Mouse (Mus musculus): ENCODE measurements around the gene Ttll11. TPM values are rescaled to one million over a fixed set of nuclear protein-coding genes. Genes with fewer than 3 reads are reported as not detected.

Gene Ttll11
- total RNA-seq (2014; rRNA removed; ENCODE audit: low replicate concordance) (3.9 and 5.0 TPM in 2 replicates), polyA plus RNA-seq (2015; fragmentation: Nextera tagmentation; extraction: Ambion mirVana) (1.5 and 1.7 TPM in 2 replicates)

DNA sequence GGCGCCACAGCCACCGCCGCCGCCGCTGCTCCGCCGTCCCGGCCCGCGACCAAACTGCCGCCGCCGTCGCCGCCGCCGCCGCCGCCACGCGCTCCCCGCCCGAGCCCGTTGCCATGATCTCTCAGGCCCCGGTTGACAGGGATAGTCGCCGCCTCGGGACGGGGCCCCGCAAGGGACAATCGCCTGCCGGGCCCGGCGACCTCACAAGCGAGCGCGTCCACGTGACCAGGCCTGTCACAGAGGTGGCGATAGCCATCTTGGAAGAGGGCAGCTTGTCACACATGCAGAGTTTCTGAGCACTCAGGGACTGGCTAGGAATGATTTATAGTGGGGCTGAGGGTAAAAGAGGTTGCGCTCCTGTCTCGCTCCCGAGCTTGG is at the start of gene Ttll11:
Gene Ttll11 (minus strand): TSS at position 270 of the 378 bp plus-strand sequence.
- no peak for TF ChIP-seq EP300 (IDR thresholded peaks at IDR 0.05; ENCODE audit: low read depth)
- TF ChIP-seq CTCF (IDR thresholded peaks at IDR 0.05; ENCODE audit: low read depth), result no peak
- Histone ChIP-seq H3K9me3 (replicated peaks; ENCODE audit: control insufficient read depth, low read length) (no peaks in the 10 kb centered on the region), H3K27ac (ENCODE audit: low read depth) (peak within 1 kb of the TSS; percentile 91), H3K36me3 (replicated peaks; ENCODE audit: control insufficient read depth, insufficient read depth, low read length) (no peaks in the 10 kb centered on the region), H3K4me1 (ENCODE audit: control insufficient read depth, insufficient read depth) (peaks cover 14% of the 10 kb centered on the region), H3K9ac (replicated peaks; ENCODE audit: low read depth, low read length) (peak within 1 kb of the TSS; percentile 93), H3K27me3 (ENCODE audit: control insufficient read depth, insufficient read depth, low read length) (no peaks in the 10 kb centered on the region), H3K4me2 (ENCODE audit: low read depth, low read length) (peak within 1 kb of the TSS; percentile 82), H3K4me3 (ENCODE audit: low read depth, low read length) (peak within 1 kb of the TSS; percentile 90)
- under 1% methylated on average over 41 of the region's 42 CpGs for WGBS
- peak; percentile 89 for ATAC-seq (ENCODE audit: insufficient read depth, low read depth)
- DNase-seq (ENCODE audit: low spot score), result peak; percentile 90

DNA sequence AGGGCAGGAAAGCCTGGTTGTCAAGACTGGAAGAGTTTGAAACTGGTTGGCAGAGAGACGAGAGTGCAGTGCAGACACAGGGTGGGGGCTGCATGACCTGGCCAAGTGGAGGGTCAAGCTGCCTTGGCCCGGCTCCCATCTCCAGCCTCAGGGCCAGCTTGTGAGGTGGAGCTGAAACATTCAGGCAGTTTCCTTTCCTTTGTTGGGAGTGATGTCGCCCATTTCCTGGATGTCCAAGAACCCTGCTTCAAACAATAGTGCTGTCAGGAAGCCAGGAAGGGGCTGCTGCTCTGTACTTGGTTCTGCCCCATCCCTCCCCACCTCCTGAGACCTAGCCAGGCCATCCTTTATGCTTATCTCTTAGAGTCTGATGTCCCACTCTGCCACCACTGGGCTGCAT is 43.6 kb upstream of the Ttll11 start:
- Histone ChIP-seq H3K27me3 (ENCODE audit: control insufficient read depth, insufficient read depth, low read length) (no peaks in the 10 kb centered on the region), H3K36me3 (replicated peaks; ENCODE audit: control insufficient read depth, insufficient read depth, low read length) (no peaks in the 10 kb centered on the region), H3K9me3 (replicated peaks; ENCODE audit: control insufficient read depth, low read length) (no peaks in the 10 kb centered on the region), H3K4me2 (ENCODE audit: low read depth, low read length) (no peak overlapping the region), H3K27ac (ENCODE audit: low read depth) (no peak overlapping the region), H3K4me3 (ENCODE audit: low read depth, low read length) (no peak overlapping the region), H3K4me1 (ENCODE audit: control insufficient read depth, insufficient read depth) (0 out of 2 replicates have a peak, but pooled peaks cover 3% of the 10 kb centered on the region), H3K9ac (replicated peaks; ENCODE audit: low read depth, low read length) (no peak overlapping the region)
- DNase-seq (ENCODE audit: low spot score) (no peak), ATAC-seq (ENCODE audit: insufficient read depth, low read depth) (peak; percentile 55; the same call in 1 of the 2 replicates)
- TF ChIP-seq CTCF (IDR thresholded peaks at IDR 0.05; ENCODE audit: low read depth) (no peak), EP300 (IDR thresholded peaks at IDR 0.05; ENCODE audit: low read depth) (0 out of 2 replicates have a peak, but pooled peaks have one; percentile 74)
- 49% methylated on average over 3 of the region's 3 CpGs for WGBS

DNA sequence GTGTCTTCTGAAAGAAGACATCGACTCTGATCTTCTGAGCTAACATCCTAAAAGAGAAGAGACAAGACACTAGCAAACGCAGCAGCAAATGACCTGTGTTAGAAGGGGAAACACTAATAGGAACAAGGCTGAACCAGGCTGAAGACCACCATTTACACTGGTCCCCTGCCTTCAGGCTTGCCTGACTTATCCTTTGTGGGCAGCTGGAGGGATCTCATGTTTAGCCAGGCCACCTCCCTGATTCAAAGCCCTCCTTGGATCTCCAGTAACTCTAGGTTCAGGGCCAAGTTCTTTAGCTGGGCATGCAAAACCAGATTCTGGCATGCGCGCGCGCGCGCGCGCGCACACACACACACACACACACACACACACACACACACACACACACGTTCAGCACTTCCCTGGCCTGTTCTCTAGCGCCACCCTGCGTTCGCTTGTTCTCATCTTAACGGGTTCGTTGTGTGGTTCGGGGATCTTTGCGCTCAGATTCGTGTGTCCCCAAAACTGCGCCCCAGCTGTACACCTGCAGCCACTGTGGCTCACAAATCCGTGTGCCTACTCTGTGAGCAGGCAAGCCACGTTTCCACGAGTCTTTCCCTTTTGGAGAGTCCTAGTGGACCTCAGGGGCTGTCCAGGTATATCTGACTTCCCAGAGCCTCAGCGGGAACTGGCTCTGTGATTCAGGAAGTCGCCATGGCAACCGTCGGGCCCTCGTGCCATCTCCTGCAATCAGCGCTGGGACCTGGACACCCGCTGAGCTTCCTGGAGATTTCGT is 41.9 kb upstream of the Ttll11 start:
- Histone ChIP-seq H3K9me3 (replicated peaks; ENCODE audit: control insufficient read depth, low read length) (no peaks in the 10 kb centered on the region), H3K4me2 (ENCODE audit: low read depth, low read length) (peak overlapping the region; percentile 53), H3K4me3 (ENCODE audit: low read depth, low read length) (peak overlapping the region; percentile 24; the same call in 1 of the 2 replicates), H3K27me3 (ENCODE audit: control insufficient read depth, insufficient read depth, low read length) (no peaks in the 10 kb centered on the region), H3K27ac (ENCODE audit: low read depth) (no peak overlapping the region), H3K9ac (replicated peaks; ENCODE audit: low read depth, low read length) (no peak overlapping the region), H3K4me1 (ENCODE audit: control insufficient read depth, insufficient read depth) (0 out of 2 replicates have a peak, but pooled peaks cover 3% of the 10 kb centered on the region), H3K36me3 (replicated peaks; ENCODE audit: control insufficient read depth, insufficient read depth, low read length) (no peaks in the 10 kb centered on the region)
- 15% methylated on average over 32 of the region's 32 CpGs for WGBS
- peak; percentile 57 for ATAC-seq (ENCODE audit: insufficient read depth, low read depth)
- TF ChIP-seq CTCF (IDR thresholded peaks at IDR 0.05; ENCODE audit: low read depth), result peak; percentile 83
- TF ChIP-seq EP300 (IDR thresholded peaks at IDR 0.05; ENCODE audit: low read depth), result no peak
- peak; percentile 60 for DNase-seq (ENCODE audit: low spot score)

DNA sequence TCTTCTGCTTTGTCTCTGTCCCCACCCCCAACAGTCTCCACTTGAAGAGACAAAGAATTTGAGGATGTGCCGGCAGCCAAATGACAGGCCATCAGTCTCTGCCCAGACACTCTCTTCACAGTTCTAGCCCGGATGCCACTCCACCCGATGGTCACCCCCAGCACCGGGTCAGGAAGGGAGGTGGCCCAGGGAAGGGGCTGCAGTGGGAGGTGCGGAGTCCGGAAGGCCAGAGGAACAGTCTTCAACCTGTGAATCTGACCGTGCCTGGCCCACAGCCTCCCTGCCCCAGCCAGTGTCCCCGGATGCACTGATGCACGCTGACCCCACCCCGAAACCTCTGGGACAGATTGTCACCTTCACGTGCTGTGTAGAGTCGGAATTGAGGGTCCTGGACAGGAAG is 33.3 kb upstream of the Ttll11 start:
- H3K27me3 ChIP-seq (ENCODE audit: control insufficient read depth, insufficient read depth, low read length), result peaks cover 8% of the 10 kb centered on the region; the same call in 1 of the 2 replicates
- no peak overlapping the region for H3K4me2 ChIP-seq (ENCODE audit: low read depth, low read length)
- peak; percentile 37; the same call in 1 of the 2 replicates for ATAC-seq (ENCODE audit: insufficient read depth, low read depth)
- TF ChIP-seq CTCF (IDR thresholded peaks at IDR 0.05; ENCODE audit: low read depth) (no peak), EP300 (IDR thresholded peaks at IDR 0.05; ENCODE audit: low read depth) (peak; percentile 55; the same call in 1 of the 2 replicates)
- no peaks in the 10 kb centered on the region for H3K36me3 ChIP-seq (replicated peaks; ENCODE audit: control insufficient read depth, insufficient read depth, low read length)
- peaks cover 9% of the 10 kb centered on the region; the same call in 1 of the 2 replicates for H3K4me1 ChIP-seq (ENCODE audit: control insufficient read depth, insufficient read depth)
- H3K27ac ChIP-seq (ENCODE audit: low read depth), result no peak overlapping the region; the same call in 1 of the 2 replicates
- no peak overlapping the region for H3K9ac ChIP-seq (replicated peaks; ENCODE audit: low read depth, low read length)
- H3K4me3 ChIP-seq (ENCODE audit: low read depth, low read length), result no peak overlapping the region
- 45% methylated on average over 12 of the region's 12 CpGs for WGBS
- no peaks in the 10 kb centered on the region for H3K9me3 ChIP-seq (replicated peaks; ENCODE audit: control insufficient read depth, low read length)
- no peak for DNase-seq (ENCODE audit: low spot score)

DNA sequence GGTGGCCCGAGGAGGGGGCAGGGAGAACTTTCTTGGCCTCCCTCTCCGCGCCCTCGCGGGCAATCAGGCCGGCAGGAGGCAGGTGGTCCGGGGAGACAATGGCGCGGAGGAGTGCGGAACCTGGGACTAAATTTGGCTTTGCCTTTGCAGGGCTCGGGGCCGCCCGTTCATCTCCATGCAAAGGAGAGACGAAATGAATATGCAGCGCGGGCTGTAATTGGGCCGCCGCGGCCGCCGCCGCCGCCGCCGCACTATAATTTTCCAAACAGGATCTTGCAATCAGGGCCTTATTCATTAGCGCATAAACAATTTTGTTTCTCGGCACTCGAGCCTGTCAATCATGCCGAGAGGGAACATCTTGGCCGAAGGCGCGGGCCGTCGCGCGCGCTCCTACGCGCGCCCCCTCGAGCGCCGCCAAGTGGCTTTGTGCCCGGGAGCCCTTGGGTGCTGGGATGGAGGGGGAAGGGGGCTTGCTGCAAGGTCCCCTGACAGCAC is 31.7 kb upstream of the Ttll11 start:
- Histone ChIP-seq H3K36me3 (replicated peaks; ENCODE audit: control insufficient read depth, insufficient read depth, low read length) (no peaks in the 10 kb centered on the region), H3K9ac (replicated peaks; ENCODE audit: low read depth, low read length) (peak overlapping the region; percentile 15), H3K4me3 (ENCODE audit: low read depth, low read length) (peak overlapping the region; percentile 49), H3K4me2 (ENCODE audit: low read depth, low read length) (peak overlapping the region; percentile 75), H3K27me3 (ENCODE audit: control insufficient read depth, insufficient read depth, low read length) (peaks cover 8% of the 10 kb centered on the region; the same call in 1 of the 2 replicates), H3K9me3 (replicated peaks; ENCODE audit: control insufficient read depth, low read length) (no peaks in the 10 kb centered on the region), H3K27ac (ENCODE audit: low read depth) (no peak overlapping the region), H3K4me1 (ENCODE audit: control insufficient read depth, insufficient read depth) (peaks cover 9% of the 10 kb centered on the region; the same call in 1 of the 2 replicates)
- ATAC-seq (ENCODE audit: insufficient read depth, low read depth), result peak; percentile 24; the same call in 1 of the 2 replicates
- peak; percentile 50 for DNase-seq (ENCODE audit: low spot score)
- WGBS, result 0% methylated on average over 44 of the region's 44 CpGs
- TF ChIP-seq CTCF (IDR thresholded peaks at IDR 0.05; ENCODE audit: low read depth) (peak; percentile 22), EP300 (IDR thresholded peaks at IDR 0.05; ENCODE audit: low read depth) (no peak)
